In genomic region chr19:23225065-23225464, GRCm38 (mm10) we compare ENCODE assay signal across 9 mouse cellular contexts. TPM values are rescaled to one million over a fixed set of nuclear protein-coding genes. Genes with fewer than 3 reads are reported as not detected.
DNase-seq lines count a peak whose midpoint lies in the region; ATAC-seq lines count a peak whose summit lies in the region.
"Had no signal": no experiment of that assay in that cellular context is flagged by ENCODE, and none has a peak within 500 bp of the region (broad histone marks: within the 10 kb centered on the region; RNA-seq: fewer than 3 reads in every experiment).

No protein-coding gene starts in this region.

- no peaks in the 10 kb centered on the region for H3K27me3 ChIP-seq in midbrain, embryonic 11.5 days (ENCODE audit: control insufficient read depth, insufficient read depth, low read length)
- H3K27me3 ChIP-seq: limb, embryonic 15.5 days had no signal

- H3K4me1 ChIP-seq in midbrain, embryonic 11.5 days (ENCODE audit: control insufficient read depth, insufficient read depth, low read length), result no peaks in the 10 kb centered on the region
- H3K4me1 ChIP-seq: limb, embryonic 15.5 days had no signal

- WGBS in midbrain, embryonic 11.5 days, result 68% methylated on average over 4 of the region's 4 CpGs

- no peak overlapping the region for H3K9ac ChIP-seq in midbrain, embryonic 11.5 days (ENCODE audit: low read length)
- H3K9ac ChIP-seq: limb, embryonic 15.5 days had no signal

- no peak overlapping the region for H3K4me3 ChIP-seq in midbrain, embryonic 11.5 days (ENCODE audit: low read depth, low read length)
- H3K4me3 ChIP-seq: limb, embryonic 15.5 days had no signal

- H3K27ac ChIP-seq in midbrain, embryonic 11.5 days (ENCODE audit: low read depth, low read length), result no peak overlapping the region
- H3K27ac ChIP-seq: limb, embryonic 15.5 days had no signal

- peak; percentile 24 for DNase-seq in adrenal gland, postnatal 10 days
- no peak for DNase-seq in adrenal gland, postnatal 4 days (ENCODE audit: low spot score in 2 of 2)
- DNase-seq in left cerebral cortex, adult 18-20 months (ENCODE audit: low spot score in 2 of 2), result peak; percentile 23 to 43
- no peak for DNase-seq in left cerebral cortex, adult 8-10 months (ENCODE audit: low spot score in 2 of 2)
- peak; percentile 51 to 68 for DNase-seq in cerebellum, adult 18-20 months
- peak; percentile 16 to 51 for DNase-seq in layer of hippocampus, postnatal 10 days (ENCODE audit: low spot score in 2 of 2)
- no peak for DNase-seq in midbrain, embryonic 11.5 days (ENCODE audit: low spot score, missing footprints)

- no peak overlapping the region for H3K4me2 ChIP-seq in midbrain, embryonic 11.5 days
- H3K4me2 ChIP-seq: limb, embryonic 15.5 days had no signal

- no peaks in the 10 kb centered on the region for H3K9me3 ChIP-seq in midbrain, embryonic 11.5 days (ENCODE audit: control insufficient read depth, low read length)
- H3K9me3 ChIP-seq: limb, embryonic 15.5 days had no signal

- H3K36me3 ChIP-seq in midbrain, embryonic 11.5 days (ENCODE audit: control insufficient read depth, insufficient read depth, low read length), result peaks cover 2% of the 10 kb centered on the region; the same call in 1 of the 2 replicates

- ATAC-seq in inflammation-experienced regulatory T-cells, adult 6 months, result no peak
- no peak for ATAC-seq in midbrain, embryonic 11.5 days (ENCODE audit: low FRiP score)

RNA-seq across cellular contexts. Expression of gene Smc5, which starts 48.6 kb away (rescaled TPM):
- 10 to 100 TPM; 27.0 to 39.8 TPM for total RNA-seq in adrenal gland, postnatal 10 days (2021)
- total RNA-seq in adrenal gland, postnatal 4 days (2021), result 10 to 100 TPM; 53.6 to 64.5 TPM
- 10 to 100 TPM; 28.4 to 35.6 TPM for total RNA-seq in left cerebral cortex, adult 18-20 months (2021)
- 10 to 100 TPM; 31.9 to 34.7 (median 34.3) TPM for total RNA-seq in left cerebral cortex, adult 8-10 months (2022)
- total RNA-seq in layer of hippocampus, postnatal 10 days (2021), result 10 to 100 TPM; 39.1 to 41.3 TPM
- 10 to 100 TPM; 23.2 to 33.2 (median 31.7) TPM for polyA plus RNA-seq in inflammation-experienced regulatory T-cells, adult 6 months (2017; shearing (Covaris generic))
- 52.6 and 60.5 TPM in 2 replicates for polyA plus RNA-seq in midbrain, embryonic 11.5 days (2014; fragmentation: Nextera tagmentation; extraction: Ambion mirVana)

Comparison
In these comparisons a context has a peak if more than half of its experiments do, and no peak if none do; other contexts are left out.
1. DNase-seq: peak in adrenal gland, postnatal 10 days (single experiment), left cerebral cortex, adult 18-20 months (2 of 2), cerebellum, adult 18-20 months (2 of 2) and layer of hippocampus, postnatal 10 days (2 of 2); none in adrenal gland, postnatal 4 days (0 of 2), left cerebral cortex, adult 8-10 months (0 of 2) and midbrain, embryonic 11.5 days (single experiment).